ENCODE assay signal across 19 mouse cellular contexts in the genomic region with DNA sequence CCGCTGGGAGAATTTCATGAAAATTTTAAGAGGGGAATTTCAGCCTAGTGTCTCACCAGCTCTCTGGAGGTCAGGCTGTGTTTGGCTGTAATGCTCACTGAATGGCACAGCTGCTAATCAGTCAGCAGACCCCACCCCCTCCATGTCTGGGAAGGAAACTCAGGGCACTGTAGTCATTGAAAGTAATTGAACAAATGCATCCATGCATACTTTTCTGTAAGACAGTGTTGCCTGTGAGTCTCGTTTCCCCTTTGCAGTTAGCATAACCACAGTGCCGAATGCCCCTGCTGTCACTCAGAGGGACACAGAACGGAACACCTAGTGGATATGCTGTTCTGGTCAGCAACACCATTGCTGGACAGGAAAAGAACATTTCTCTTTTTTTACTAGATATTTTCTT.
A peak's percentile ranks its signal among the peaks of the same experiment; 100 is the strongest.
DNase-seq lines count a peak whose midpoint lies in the region; ATAC-seq and TF ChIP-seq lines count a peak whose summit lies in the region.
"Had no signal": no experiment of that assay in that cellular context is flagged by ENCODE, and none has a peak within 500 bp of the region (broad histone marks: within the 10 kb centered on the region; RNA-seq: fewer than 3 reads in every experiment).

No protein-coding gene starts in this region.

- H3K4me2 ChIP-seq in midbrain, embryonic 12.5 days (replicated peaks): no peak overlapping the region
- no peak overlapping the region for H3K4me2 ChIP-seq in midbrain, embryonic 16.5 days (ENCODE audit: low read length)
- H3K4me2 ChIP-seq in forebrain, embryonic 14.5 days (ENCODE audit: low read length): 0 out of 2 replicates have a peak overlapping the region, but pooled peaks have one; percentile 10
- H3K4me2 ChIP-seq in hindbrain, postnatal 0 days (ENCODE audit: low read depth, low read length): no peak overlapping the region
- H3K4me2 ChIP-seq: heart, embryonic 12.5 days; liver, embryonic 11.5 days; lung, embryonic 14.5 days had no signal

- H3K4me1 ChIP-seq in midbrain, embryonic 12.5 days: peaks cover 29% of the 10 kb centered on the region
- peaks cover 12% of the 10 kb centered on the region; the same call in 1 of the 2 replicates for H3K4me1 ChIP-seq in midbrain, embryonic 16.5 days (ENCODE audit: control insufficient read depth, insufficient read depth, low read length)
- peaks cover 23% of the 10 kb centered on the region for H3K4me1 ChIP-seq in embryonic facial prominence, embryonic 10.5 days
- H3K4me1 ChIP-seq in forebrain, embryonic 14.5 days (ENCODE audit: control insufficient read depth, insufficient read depth, low read length): peaks cover 24% of the 10 kb centered on the region
- H3K4me1 ChIP-seq in hindbrain, postnatal 0 days (ENCODE audit: insufficient read depth, low read length): 0 out of 2 replicates have a peak, but pooled peaks cover 4% of the 10 kb centered on the region

- DNase-seq in embryonic facial prominence, embryonic 10.5 days (ENCODE audit: low spot score): peak; percentile 13
- DNase-seq in forebrain, embryonic 14.5 days (ENCODE audit: low spot score): peak; percentile 79
- peak; percentile 16 for DNase-seq in hindbrain, postnatal 0 days (ENCODE audit: low spot score)
- DNase-seq in thymus, postnatal 4 days: no peak
- no peak for DNase-seq in heart, adult 9 months (ENCODE audit: low spot score in 2 of 2)
- DNase-seq in adrenal gland, postnatal 4 days (ENCODE audit: low spot score in 2 of 2): no peak
- DNase-seq: B cell, adult 2 months; heart, postnatal 36 days; lung, embryonic 14.5 days; lung, postnatal 4 days; spleen, adult 18-20 months; thymus, adult 2 months had no signal

- no peak for TF ChIP-seq CTCF in hindbrain, postnatal 0 days (IDR thresholded peaks at IDR 0.05; ENCODE audit: low read depth)

- H3K4me3 ChIP-seq in midbrain, embryonic 12.5 days: no peak overlapping the region
- H3K4me3 ChIP-seq in midbrain, embryonic 16.5 days (ENCODE audit: low read depth, low read length): no peak overlapping the region
- H3K4me3 ChIP-seq in embryonic facial prominence, embryonic 10.5 days: no peak overlapping the region
- no peak overlapping the region for H3K4me3 ChIP-seq in forebrain, embryonic 14.5 days (ENCODE audit: low read depth, low read length)
- no peak overlapping the region for H3K4me3 ChIP-seq in hindbrain, postnatal 0 days (ENCODE audit: low read length)
- H3K4me3 ChIP-seq: heart, embryonic 12.5 days; limb, embryonic 10.5 days had no signal

- H3K9me3 ChIP-seq in midbrain, embryonic 12.5 days: no peaks in the 10 kb centered on the region
- no peaks in the 10 kb centered on the region for H3K9me3 ChIP-seq in midbrain, embryonic 16.5 days (replicated peaks; ENCODE audit: control insufficient read depth, low read length, poor library complexity, severe bottlenecking)
- no peaks in the 10 kb centered on the region for H3K9me3 ChIP-seq in embryonic facial prominence, embryonic 10.5 days
- H3K9me3 ChIP-seq in forebrain, embryonic 14.5 days (replicated peaks; ENCODE audit: control insufficient read depth, low read length): no peaks in the 10 kb centered on the region
- H3K9me3 ChIP-seq in hindbrain, postnatal 0 days (ENCODE audit: low read length): no peaks in the 10 kb centered on the region
- H3K9me3 ChIP-seq: heart, embryonic 12.5 days; limb, embryonic 10.5 days had no signal

- H3K27me3 ChIP-seq in midbrain, embryonic 12.5 days: peaks cover 29% of the 10 kb centered on the region
- no peaks in the 10 kb centered on the region for H3K27me3 ChIP-seq in midbrain, embryonic 16.5 days (ENCODE audit: control insufficient read depth, insufficient read depth, low read depth, low read length)
- H3K27me3 ChIP-seq in embryonic facial prominence, embryonic 10.5 days (replicated peaks; ENCODE audit: low read depth, poor library complexity, severe bottlenecking): no peaks in the 10 kb centered on the region
- H3K27me3 ChIP-seq in forebrain, embryonic 14.5 days (replicated peaks; ENCODE audit: control insufficient read depth, insufficient read depth, low read length): no peaks in the 10 kb centered on the region
- H3K27me3 ChIP-seq in hindbrain, postnatal 0 days (ENCODE audit: insufficient read depth, low read length): no peaks in the 10 kb centered on the region
- H3K27me3 ChIP-seq: heart, embryonic 12.5 days; Patski had no signal

- no peak overlapping the region for H3K27ac ChIP-seq in midbrain, embryonic 12.5 days (replicated peaks)
- H3K27ac ChIP-seq in midbrain, embryonic 16.5 days (ENCODE audit: low read length): no peak overlapping the region
- no peak overlapping the region for H3K27ac ChIP-seq in embryonic facial prominence, embryonic 10.5 days (replicated peaks)
- H3K27ac ChIP-seq in forebrain, embryonic 14.5 days (ENCODE audit: low read depth, low read length): 0 out of 2 replicates have a peak overlapping the region, but pooled peaks have one; percentile 4
- H3K27ac ChIP-seq in hindbrain, postnatal 0 days: no peak overlapping the region
- H3K27ac ChIP-seq: limb, embryonic 10.5 days had no signal

- no peaks in the 10 kb centered on the region for H3K36me3 ChIP-seq in midbrain, embryonic 12.5 days
- no peaks in the 10 kb centered on the region for H3K36me3 ChIP-seq in midbrain, embryonic 16.5 days (ENCODE audit: control insufficient read depth, insufficient read depth, low read length)
- no peaks in the 10 kb centered on the region for H3K36me3 ChIP-seq in embryonic facial prominence, embryonic 10.5 days (replicated peaks)
- no peaks in the 10 kb centered on the region for H3K36me3 ChIP-seq in forebrain, embryonic 14.5 days (ENCODE audit: control insufficient read depth, insufficient read depth, low read length)
- H3K36me3 ChIP-seq in hindbrain, postnatal 0 days (ENCODE audit: insufficient read depth, low read length): no peaks in the 10 kb centered on the region
- H3K36me3 ChIP-seq: heart, embryonic 12.5 days; limb, embryonic 10.5 days had no signal

- 48% methylated on average over 4 of the region's 4 CpGs for WGBS in midbrain, embryonic 12.5 days
- 39% methylated on average over 4 of the region's 4 CpGs for WGBS in midbrain, embryonic 16.5 days
- 64% methylated on average over 4 of the region's 4 CpGs for WGBS in embryonic facial prominence, embryonic 10.5 days
- 8% methylated on average over 4 of the region's 4 CpGs for WGBS in forebrain, embryonic 14.5 days
- WGBS in hindbrain, postnatal 0 days: 29% methylated on average over 4 of the region's 4 CpGs

- peak; percentile 54; the same call in 1 of the 2 replicates for ATAC-seq in midbrain, embryonic 12.5 days (ENCODE audit: low FRiP score, low read depth)
- no peak for ATAC-seq in midbrain, embryonic 16.5 days
- ATAC-seq in forebrain, embryonic 14.5 days: peak; percentile 78
- no peak for ATAC-seq in hindbrain, postnatal 0 days
- ATAC-seq: intestine, embryonic 16.5 days; Patski had no signal

- H3K9ac ChIP-seq in midbrain, embryonic 12.5 days (replicated peaks): no peak overlapping the region
- no peak overlapping the region for H3K9ac ChIP-seq in midbrain, embryonic 16.5 days (ENCODE audit: low read depth, low read length)
- no peak overlapping the region for H3K9ac ChIP-seq in forebrain, embryonic 14.5 days (ENCODE audit: low read length)
- H3K9ac ChIP-seq in hindbrain, postnatal 0 days (replicated peaks; ENCODE audit: low read length): no peak overlapping the region
- H3K9ac ChIP-seq: heart, embryonic 12.5 days; lung, embryonic 14.5 days had no signal

Comparison
In these comparisons a context has a peak if more than half of its experiments do, and no peak if none do; other contexts are left out.
1. ATAC-seq: peak in midbrain, embryonic 12.5 days (single experiment) and forebrain, embryonic 14.5 days (single experiment); none in midbrain, embryonic 16.5 days (single experiment) and hindbrain, postnatal 0 days (single experiment).
2. DNase-seq: peak in embryonic facial prominence, embryonic 10.5 days (single experiment), forebrain, embryonic 14.5 days (single experiment) and hindbrain, postnatal 0 days (single experiment); none in thymus, postnatal 4 days (single experiment), heart, adult 9 months (0 of 2) and adrenal gland, postnatal 4 days (0 of 2).